Mouse (Mus musculus): Measurements from ENCODE around the gene Mthfsd.
"Not testable (repeated sequence)": the region's sequence is repeated elsewhere in the genome, so short reads cannot be mapped to it uniquely, and the experiment has no call there.

Mthfsd gene

GRCm38 (mm10) chr8:121107668-121108656 is at the start of gene Mthfsd:
Gene Mthfsd, minus strand, starts transcription at chr8:121108392.
- DNase-seq (ENCODE audit: low spot score in 2 of 2) = peak; percentile 99

DNA sequence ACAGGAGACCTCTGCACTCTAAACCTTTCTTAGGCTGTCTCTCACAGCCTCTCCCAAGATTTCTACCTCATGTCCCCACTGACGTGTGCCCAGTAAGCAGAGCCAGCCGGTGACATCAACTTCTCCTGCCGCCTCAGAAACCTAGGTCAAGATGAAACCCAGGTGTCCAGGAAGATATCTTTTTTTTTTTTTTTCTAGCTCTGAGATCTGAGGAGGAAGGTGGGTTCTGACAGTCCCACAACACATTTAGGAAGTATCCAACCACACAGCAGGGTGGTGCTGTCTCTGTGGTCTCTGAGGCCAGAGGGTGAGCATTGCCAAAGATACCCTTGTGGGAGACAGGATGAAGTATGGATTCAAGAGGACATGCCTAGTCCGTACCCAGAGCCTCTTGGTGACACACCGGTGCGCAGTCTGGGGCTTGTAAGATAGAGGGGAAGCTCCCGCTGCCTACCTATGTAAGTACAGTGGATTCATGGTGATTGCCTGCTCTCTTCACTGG is 48.8 kb upstream of the Mthfsd start:
- DNase-seq (ENCODE audit: low spot score in 2 of 2) = no peak

DNA sequence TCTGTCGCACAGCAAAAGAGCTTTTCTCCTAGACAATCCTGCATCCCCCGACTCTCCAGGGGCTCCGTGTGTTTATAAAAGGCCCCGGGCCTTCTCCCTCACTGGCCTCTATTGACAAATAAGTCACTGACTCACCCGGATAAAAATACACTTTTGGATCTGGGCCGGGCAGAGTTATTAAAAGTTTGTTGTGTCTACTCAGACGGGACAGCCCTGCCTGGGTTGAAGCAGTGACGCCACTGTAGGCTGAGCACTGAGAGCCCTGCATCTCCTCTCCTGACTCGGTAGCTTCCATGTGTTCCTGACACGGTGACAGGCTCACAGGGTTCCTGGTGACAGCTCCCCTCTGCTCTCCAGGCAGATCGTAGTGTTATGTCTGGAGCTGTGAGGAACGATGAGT is 44.2 kb upstream of the Mthfsd start:
- DNase-seq (ENCODE audit: low spot score in 2 of 2) = no peak

DNA sequence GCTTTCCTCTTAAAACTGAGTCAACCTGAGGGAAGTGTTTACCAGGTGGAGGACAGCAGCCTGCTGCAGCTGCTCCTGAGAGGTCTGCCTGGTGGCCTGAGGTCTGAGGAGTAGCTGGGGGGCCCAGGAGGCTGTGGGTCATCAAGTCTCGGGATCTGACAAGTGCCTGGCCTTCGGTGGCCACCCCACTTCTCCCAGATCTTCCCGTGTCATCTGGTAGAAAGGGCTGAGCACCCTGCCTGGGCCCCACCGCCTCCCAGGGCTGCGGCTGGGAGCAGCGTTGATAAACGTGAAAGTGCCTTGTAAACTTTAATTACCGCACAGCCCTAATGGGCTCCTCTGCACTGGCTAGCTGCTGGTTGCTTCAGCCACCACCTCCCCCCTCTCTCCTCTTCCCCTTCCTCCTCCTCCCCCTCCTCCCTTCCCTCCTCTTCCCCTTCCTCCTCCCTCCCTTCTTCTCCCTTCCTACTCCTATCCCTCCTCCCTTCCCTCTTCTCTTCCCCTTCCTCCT is 40.4 kb upstream of the Mthfsd start:
- DNase-seq (ENCODE audit: low spot score in 2 of 2) = no peak

- DNase-seq (ENCODE audit: low spot score in 2 of 2) = not testable (repeated sequence)
Observed at GRCm38 (mm10) chr8:121145457-121146134, 37.4 kb upstream of the Mthfsd start.

DNA sequence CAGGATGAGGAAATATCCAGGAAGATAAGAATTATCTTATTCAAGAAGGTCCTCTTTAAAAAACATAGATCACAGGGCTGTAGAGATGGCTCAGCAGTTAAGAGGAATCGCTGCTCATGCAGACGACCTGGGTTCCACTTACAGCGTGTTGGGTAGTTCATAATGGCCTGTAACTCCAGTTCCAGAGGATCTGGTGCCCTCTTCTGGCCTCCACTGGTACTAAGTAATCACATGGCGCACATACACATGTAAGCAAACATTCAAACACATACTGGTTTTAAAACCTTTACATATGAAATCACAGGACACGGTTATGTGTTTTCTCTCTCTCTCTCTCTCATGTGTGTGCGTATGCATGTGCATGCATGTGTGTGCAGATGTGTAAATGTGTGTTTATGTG is 28.7 kb upstream of the Mthfsd start:
- no peak for DNase-seq (ENCODE audit: low spot score in 2 of 2)

DNA sequence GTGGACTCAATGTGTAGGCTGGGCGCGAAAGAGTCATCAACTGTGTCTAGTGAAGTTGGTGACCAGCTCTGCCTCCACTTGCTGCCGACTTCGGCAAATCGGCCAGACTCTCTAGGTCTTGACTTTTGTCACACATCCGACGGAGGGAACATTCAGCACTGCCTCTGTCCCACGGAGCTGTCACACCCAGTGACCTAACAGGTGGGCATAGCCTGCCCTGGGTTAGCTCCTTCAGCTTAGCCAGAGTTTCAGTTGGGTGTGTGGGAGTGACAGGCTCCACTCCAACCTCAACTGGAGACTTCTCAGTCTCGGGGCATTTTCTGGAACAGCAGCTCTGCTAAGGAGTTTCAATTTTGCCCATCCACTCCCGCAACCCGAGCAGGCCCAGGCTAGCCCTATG is 26.3 kb upstream of the Mthfsd start:
- no peak for DNase-seq (ENCODE audit: low spot score in 2 of 2)

GRCm38 (mm10) chr8:121134102-121134501 is 25.9 kb upstream of the Mthfsd start:
- no peak for DNase-seq (ENCODE audit: low spot score in 2 of 2)

DNA sequence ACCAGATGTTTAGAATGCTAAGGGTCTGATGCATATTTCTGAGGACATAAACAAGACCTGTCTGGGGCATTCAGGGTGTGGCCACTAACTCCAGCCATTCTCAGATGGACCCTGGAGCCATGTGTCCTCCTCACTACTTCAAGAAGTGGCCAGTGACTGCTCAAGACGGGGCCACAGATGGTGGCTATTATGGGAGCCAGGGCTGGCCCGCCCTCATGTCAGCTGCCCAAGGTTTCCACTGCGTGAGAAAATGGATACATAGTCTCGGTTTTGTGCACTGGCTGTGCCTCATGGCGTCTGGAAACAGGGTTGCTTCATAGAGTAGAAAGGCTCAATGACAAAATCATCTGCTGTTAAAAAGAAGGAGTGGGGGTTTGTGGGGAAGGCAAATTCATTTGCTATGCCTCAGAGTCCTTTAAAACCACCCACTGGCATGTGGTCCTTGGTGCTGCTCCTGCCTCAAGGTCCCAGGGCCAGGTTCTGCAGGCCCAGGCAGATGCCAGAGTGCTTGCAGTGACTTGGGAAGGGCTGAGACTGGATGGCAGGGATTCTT is 24.8 kb upstream of the Mthfsd start:
- DNase-seq (ENCODE audit: low spot score in 2 of 2) = no peak

DNA sequence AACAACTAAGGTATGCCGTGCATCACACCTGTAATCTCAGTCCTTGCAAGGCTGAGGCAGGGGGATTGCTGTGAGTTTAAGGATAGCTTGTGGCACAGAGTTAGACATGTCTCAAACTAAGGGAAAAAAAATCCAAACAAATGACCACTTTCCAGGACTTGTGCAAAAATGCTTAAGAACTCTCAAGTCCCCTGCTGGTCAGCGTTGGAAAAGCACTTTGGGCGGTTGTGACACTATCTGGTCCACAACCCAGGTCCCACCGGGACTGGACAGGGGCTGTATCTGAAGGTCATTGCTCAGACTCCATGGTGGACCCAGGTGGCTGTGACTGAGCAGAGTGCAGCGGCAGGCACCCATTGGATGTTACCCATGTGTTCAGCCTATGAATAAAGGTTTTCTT is 22.3 kb upstream of the Mthfsd start:
- DNase-seq (ENCODE audit: low spot score in 2 of 2) = no peak

GRCm38 (mm10) chr8:121129265-121129940 is 21.2 kb upstream of the Mthfsd start:
- DNase-seq (ENCODE audit: low spot score in 2 of 2) = no peak

- no peak for DNase-seq (ENCODE audit: low spot score in 2 of 2)
Observed at GRCm38 (mm10) chr8:121128531-121129264, 20.5 kb upstream of the Mthfsd start.

- no peak for DNase-seq (ENCODE audit: low spot score in 2 of 2)
Observed at GRCm38 (mm10) chr8:121127756-121128375, 19.7 kb upstream of the Mthfsd start, which contains the start of gene Foxl1. Gene Foxl1, plus strand, starts transcription at chr8:121127940.

DNA sequence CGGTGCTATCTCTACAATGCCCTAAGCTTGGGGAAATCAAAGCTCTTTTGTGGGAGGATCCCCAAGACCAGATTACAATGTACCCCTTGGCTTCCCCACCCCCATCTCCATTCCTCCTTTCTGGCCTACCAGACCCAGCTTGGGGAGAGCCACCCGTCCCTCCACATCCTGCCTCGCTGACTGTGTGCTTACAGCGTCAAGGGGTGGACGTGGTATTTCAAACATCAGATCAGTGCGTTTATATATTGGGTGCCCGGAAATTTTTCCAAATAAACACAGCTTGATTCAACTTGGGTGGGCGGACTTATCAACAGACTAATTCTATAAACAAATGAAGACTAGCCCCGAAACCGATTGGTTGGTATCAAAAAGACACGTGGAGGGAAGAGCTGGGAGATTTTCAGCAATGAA is 19.1 kb upstream of the Mthfsd start:
- DNase-seq (ENCODE audit: low spot score in 2 of 2) = no peak

DNA sequence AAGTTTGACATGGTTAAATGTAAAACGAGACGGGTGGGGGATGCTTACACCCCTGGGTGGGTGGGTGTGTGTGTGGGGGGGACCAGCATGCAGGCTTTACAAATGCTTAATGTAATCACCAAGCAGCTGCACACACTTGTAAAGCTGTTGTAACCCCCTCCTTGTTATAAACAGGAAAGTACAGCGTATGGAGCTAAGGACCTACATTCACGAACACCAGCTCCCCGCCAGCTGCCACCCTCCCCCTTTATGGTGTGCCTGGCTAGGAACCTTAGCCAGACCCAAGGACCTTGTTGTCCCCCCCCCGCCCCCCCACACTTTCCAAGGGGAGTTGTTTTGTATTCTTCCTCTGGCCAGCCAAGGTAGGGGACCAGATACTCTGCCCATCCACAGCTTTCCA is 18.5 kb upstream of the Mthfsd start:
- no peak for DNase-seq (ENCODE audit: low spot score in 2 of 2)

GRCm38 (mm10) chr8:121126191-121126590 is 18.0 kb upstream of the Mthfsd start:
- no peak for DNase-seq (ENCODE audit: low spot score in 2 of 2)

- peak; percentile 40 to 44 for DNase-seq (ENCODE audit: low spot score in 2 of 2)
Observed at GRCm38 (mm10) chr8:121125311-121125876, 17.2 kb upstream of the Mthfsd start.

DNA sequence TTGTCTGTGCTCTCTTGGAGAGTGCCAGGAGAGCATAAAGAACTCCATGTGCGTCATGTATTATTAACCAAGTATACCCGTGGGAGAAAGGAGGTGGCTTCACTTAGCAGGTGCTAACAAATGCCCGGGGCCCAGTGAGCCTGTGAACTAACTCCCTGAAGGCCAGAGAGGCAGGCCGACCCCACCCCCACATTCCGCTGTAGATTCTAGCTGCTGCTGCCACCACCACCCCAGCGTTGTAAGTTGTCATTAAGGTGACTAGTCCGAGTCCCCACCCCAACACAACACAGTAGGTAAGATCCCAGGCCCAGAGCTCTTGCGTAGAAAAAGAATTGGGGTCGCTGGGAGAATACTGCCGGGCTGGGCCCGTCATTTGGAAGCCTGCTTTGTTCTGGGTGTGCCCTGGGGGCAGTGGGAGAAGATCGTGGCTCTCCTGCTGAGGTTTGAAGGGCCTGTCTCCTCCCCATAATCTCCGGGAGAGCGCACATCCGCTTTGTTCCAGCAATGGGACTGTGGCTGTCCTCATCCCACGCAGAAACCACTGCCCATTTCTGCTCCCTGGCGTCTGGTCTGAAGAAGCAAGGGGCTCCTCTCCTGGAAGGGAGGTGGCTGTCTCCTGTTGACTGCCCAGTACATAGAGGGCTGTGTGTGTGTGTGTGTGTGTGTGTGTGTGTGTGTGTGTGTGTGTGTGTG is 16.5 kb upstream of the Mthfsd start:
- DNase-seq (ENCODE audit: low spot score in 2 of 2) = no peak

DNA sequence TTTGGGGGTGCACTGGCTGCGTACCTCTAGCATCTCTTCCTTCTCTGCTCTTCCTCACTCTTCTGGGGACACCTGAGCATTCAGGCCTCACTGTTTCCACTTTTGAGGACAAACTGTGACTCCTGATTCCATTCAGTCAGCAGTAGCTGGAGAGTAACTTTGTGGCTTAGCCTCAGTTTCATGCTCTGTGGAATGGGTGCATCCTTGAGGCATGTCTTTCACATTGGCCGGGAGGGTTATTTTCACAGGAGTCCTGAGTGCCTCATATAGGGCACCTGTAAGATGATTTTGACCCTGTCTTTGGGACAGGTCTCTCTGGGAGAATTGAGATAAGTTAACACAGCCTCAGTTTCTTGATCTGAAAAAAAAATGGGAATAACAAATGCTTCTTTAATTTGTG is 14.9 kb upstream of the Mthfsd start:
- no peak for DNase-seq (ENCODE audit: low spot score in 2 of 2)

Measured in frontal cortex, postnatal 36 days (tissue).